Mouse (Mus musculus): ENCODE results near the gene Atxn1l.

The Atxn1l gene

DNA sequence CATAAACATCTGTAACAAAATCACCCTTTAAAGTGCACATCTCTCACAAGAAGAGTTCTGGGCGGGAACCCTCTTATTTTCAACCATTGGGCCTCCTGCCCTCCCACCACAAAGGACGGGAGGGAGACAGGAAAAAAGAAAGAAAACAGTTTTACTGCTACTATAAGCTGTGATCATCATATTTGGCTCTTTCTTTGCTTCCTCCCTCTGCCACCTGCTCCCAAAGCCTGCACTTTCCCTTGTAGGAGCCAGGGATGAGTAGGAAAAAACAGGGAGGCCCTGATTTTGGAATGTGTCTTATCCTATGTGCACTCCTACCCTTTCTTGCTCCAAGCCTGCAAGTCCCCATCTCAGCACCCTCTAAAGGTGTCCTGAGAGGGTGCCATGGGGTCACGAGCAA lies 6.5 kb downstream of the Atxn1l start:
- in situ Hi-C loops (cut with MboI, MseI), result no loop called here

DNA sequence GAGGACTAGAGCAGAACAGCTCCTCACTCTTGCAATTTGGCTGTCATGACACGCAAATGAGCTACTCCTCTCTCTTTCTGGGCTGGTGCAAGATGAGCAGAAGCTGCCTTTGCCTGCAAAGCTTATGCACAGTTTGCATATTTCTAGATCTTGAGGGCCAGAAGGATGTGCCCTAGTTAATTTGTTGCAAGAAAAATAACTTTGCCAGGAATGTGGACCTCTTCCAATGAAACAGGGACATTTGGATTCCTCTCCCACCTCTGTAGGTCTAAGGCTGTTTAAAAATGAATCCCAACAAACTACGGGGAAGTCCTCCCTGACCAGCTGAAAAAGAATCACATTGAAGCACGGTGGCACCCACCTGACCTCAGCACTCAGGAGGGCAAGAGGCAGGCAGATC lies 12.4 kb downstream of the Atxn1l start:
- in situ Hi-C loops (cut with MboI, MseI), result loop anchor here (5.0 kb wide), 1 partner anchor 87 kb away; no protein-coding TSS in a partner anchor

GRCm38 (mm10) chr8:109714961-109715360 lies 22.6 kb downstream of the Atxn1l start:
- in situ Hi-C loops (cut with MboI, MseI), result loop anchor here (5.0 kb wide), 1 partner anchor 52 kb away; no protein-coding TSS in a partner anchor

DNA sequence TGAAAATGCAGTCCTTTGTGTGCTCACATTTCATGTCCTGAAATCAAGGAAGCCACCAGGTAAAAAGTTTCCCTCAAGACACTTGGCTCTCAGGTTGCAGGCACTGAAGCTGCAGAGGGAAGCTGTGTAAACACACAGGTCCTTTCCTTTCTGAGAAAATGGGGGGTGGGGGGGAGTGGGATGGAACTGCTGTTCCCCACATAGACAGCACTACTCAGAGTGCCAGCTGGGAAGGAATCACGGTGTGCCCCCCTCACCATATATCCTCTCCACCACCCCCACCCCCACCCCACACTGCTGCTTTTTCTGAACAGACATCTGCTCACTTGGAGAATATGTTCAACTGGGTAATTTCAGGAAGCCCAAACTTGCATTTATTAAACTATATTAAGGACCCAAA lies 25.0 kb downstream of the Atxn1l start:
- in situ Hi-C loops (cut with MboI, MseI), result no loop called here

GRCm38 (mm10) chr8:109707921-109708320 lies 29.6 kb downstream of the Atxn1l start:
- in situ Hi-C loops (cut with MboI, MseI), result no loop called here

- in situ Hi-C loops (cut with MboI, MseI), result no loop called here
These were observed 30.7 kb downstream of the Atxn1l start for GRCm38 (mm10) chr8:109706874-109707237.

- in situ Hi-C loops (cut with MboI, MseI), result no loop called here
These were observed 31.3 kb downstream of the Atxn1l start for GRCm38 (mm10) chr8:109706076-109706873.

GRCm38 (mm10) chr8:109705320-109706075 lies 32.0 kb downstream of the Atxn1l start, which contains the start of gene Zfp821:
Gene Zfp821, plus strand, starts transcription at chr8:109705546.
- in situ Hi-C loops (cut with MboI, MseI), result no loop called here

DNA sequence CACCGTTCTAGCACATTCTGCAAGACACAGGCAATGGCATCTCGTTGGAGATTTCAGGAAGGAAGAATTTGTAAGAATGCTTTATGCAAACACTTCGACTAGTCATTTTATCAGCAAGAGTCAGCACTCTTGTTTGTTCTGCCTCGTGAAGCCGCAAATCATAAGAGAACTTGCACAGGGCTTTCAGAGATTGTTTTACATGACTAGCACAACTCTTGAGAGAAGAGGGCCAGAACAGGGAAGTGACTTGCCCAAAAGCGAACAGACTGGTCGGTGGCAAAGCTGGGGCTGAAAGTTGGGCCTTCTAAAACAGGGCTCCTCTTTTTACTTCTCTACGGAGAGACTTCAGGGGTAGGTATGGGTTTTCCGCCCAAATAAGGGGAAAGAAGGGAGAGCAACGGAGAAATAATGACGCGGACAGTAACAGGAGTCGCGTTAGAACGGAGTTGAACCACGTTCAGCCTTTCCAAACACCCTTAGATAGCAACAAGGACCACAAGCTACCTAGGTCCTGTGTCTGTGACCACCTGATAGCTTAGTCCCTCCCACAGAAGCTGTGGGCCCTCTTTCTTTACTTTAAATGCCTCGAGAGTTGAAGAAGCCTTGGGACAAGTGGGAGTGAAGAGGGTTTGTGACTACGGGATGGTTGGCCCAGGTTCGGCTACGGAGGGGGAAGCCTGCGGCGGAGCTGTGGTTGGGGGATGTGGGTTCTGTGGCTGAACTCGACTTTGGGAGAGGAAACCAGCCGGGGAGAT lies 32.8 kb downstream of the Atxn1l start:
- in situ Hi-C loops (cut with MboI, MseI), result no loop called here

- in situ Hi-C loops (cut with MboI, MseI), result loop anchor here (10.0 kb wide), 1 partner anchor 86 kb away; no protein-coding TSS in a partner anchor
These were observed 39.1 kb downstream of the Atxn1l start for GRCm38 (mm10) chr8:109698477-109698876.

- in situ Hi-C loops (cut with MboI, MseI), result loop anchor here (10.0 kb wide), 1 partner anchor 87 kb away; no protein-coding TSS in a partner anchor
These were observed 39.8 kb downstream of the Atxn1l start for GRCm38 (mm10) chr8:109697754-109698153.

- in situ Hi-C loops (cut with MboI, MseI), result loop anchor here (10.0 kb wide), 1 partner anchor 91 kb away; no protein-coding TSS in a partner anchor
These were observed 43.4 kb downstream of the Atxn1l start for GRCm38 (mm10) chr8:109694154-109694553.

GRCm38 (mm10) chr8:109693146-109693900 lies 44.2 kb downstream of the Atxn1l start, which contains the start of gene Ist1:
Gene Ist1, minus strand, starts transcription at chr8:109693260.
- in situ Hi-C loops (cut with MboI, MseI), result loop anchor here (10.0 kb wide), 1 partner anchor 91 kb away; no protein-coding TSS in a partner anchor

- in situ Hi-C loops (cut with MboI, MseI), result loop anchor here (10.0 kb wide), 1 partner anchor 92 kb away; no protein-coding TSS in a partner anchor
These were observed 44.9 kb downstream of the Atxn1l start for GRCm38 (mm10) chr8:109692443-109693145.

DNA sequence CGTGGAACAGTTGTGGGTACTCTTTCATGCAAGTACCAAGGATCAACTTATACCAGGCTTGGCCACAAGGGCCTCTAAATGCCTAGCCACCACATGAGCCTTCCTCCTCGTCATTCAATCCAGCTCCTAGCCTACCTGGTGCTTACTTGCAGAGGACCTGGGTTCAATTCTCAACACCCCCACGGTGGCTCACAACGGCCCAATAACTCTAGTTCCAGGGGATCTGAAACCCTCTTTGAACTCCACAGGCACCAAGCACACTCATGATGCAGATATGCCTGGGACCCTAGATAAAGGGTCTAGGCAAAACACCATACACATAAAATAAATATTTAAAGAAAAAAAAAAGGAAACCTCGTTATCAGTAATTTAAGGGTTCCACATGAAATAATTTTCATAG lies 45.8 kb downstream of the Atxn1l start:
- in situ Hi-C loops (cut with MboI, MseI), result loop anchor here (10.0 kb wide), 1 partner anchor 93 kb away; no protein-coding TSS in a partner anchor

DNA sequence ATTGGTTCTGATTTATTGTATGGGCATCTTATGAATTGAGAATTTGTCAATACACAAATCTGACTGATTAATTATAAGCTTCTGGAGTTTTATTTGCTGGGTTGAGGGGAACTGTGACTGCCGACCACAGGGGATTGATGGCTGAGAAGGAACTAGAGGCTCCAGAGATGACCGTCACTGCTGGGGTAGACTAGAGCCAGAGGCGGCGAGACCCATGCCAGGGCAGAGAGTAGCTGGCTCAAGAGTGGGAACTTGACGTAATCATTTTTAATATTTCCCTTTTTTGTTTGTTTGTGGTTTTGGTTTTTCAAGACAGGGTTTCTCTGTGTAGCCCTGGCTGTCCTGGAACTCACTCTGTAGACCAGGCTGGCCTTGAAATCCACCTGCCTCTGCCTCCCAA lies 50.3 kb downstream of the Atxn1l start:
- in situ Hi-C loops (cut with MboI, MseI), result loop anchor here (5.0 kb wide), 1 partner anchor 75 kb away; the partner anchor contains the start of gene Pkd1l3

DNA sequence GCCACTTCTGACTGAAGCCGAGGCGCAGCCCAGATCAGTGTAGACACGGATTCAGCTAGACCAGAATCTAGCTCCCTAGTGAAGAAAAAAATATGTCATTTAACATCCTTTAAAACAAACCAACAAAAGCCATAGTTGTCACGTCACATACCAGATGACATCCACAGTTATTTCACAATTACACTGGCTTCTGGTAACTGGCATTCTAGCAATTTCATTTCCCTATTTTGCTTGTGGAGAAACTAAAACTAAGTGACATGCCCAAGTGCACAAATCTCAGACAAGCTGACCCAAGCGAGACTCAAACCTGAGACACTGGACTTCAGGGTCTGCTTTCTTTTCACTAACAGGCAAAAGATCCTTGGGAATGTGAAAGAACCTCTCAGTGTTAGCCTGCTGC lies 55.4 kb downstream of the Atxn1l start:
- in situ Hi-C loops (cut with MboI, MseI), result no loop called here

DNA sequence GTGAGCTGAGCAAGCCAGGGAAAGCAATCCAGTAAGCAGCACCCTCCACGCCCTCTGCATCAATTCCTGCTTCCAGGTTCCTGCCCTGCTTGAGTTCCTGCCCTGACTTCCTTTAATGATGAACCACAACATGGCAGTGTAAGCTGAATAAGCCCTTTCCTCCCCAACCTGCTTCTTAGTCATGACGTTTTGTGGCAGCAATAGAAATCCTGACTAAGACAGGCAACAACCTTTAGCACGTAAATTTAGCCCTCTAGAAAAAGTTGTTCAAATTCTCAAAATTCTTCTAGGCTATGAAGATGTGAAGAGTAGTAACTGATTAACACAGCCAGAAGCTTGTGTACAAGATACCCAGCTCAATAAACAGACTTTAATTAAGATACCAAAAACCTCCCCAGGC lies 56.0 kb downstream of the Atxn1l start:
- in situ Hi-C loops (cut with MboI, MseI), result no loop called here
